In genomic region chr9:52355187-52355982, GRCm38 (mm10) we compare ENCODE assay signal across 31 mouse cellular contexts.
"Had no signal": no experiment of that assay in that cellular context is flagged by ENCODE, and none has a peak within 500 bp of the region (broad histone marks: within the 10 kb centered on the region; RNA-seq: fewer than 3 reads in every experiment).

No protein-coding gene starts in this region.

- H3K9ac ChIP-seq: limb, embryonic 12.5 days; limb, embryonic 13.5 days; limb, embryonic 15.5 days; liver, embryonic 12.5 days; liver, embryonic 13.5 days; liver, embryonic 14.5 days; liver, embryonic 15.5 days; liver, postnatal 0 days; lung, embryonic 15.5 days; midbrain, embryonic 12.5 days; midbrain, embryonic 13.5 days; midbrain, embryonic 15.5 days; neural tube, embryonic 12.5 days; neural tube, embryonic 13.5 days had no signal

- H3K4me1 ChIP-seq: limb, embryonic 10.5 days; limb, embryonic 12.5 days; limb, embryonic 13.5 days; limb, embryonic 15.5 days; liver, embryonic 15.5 days; lung, embryonic 15.5 days; midbrain, embryonic 10.5 days; midbrain, embryonic 12.5 days; neural tube, embryonic 12.5 days had no signal

- H3K27me3 ChIP-seq: limb, embryonic 12.5 days; limb, embryonic 13.5 days; limb, embryonic 15.5 days; liver, embryonic 12.5 days; liver, embryonic 13.5 days; liver, embryonic 15.5 days; lung, embryonic 15.5 days; megakaryocyte, embryonic 14.5 days; midbrain, embryonic 12.5 days; midbrain, embryonic 13.5 days; midbrain, embryonic 15.5 days; neural tube, embryonic 12.5 days; neural tube, embryonic 13.5 days had no signal

- H3K27ac ChIP-seq: limb, embryonic 10.5 days; limb, embryonic 12.5 days; limb, embryonic 13.5 days; limb, embryonic 15.5 days; liver, embryonic 12.5 days; liver, embryonic 13.5 days; liver, embryonic 14.5 days; liver, embryonic 15.5 days; lung, embryonic 15.5 days; macrophage; midbrain, embryonic 10.5 days; midbrain, embryonic 12.5 days; midbrain, embryonic 13.5 days; midbrain, embryonic 15.5 days; neural tube, embryonic 12.5 days; neural tube, embryonic 13.5 days had no signal

- DNase-seq: left cerebral cortex, postnatal 4 days; liver; liver, embryonic 13.5 days; liver, postnatal 0 days; lung, adult 18-20 months; lung, adult 2 months; lung, postnatal 10 days; lung, postnatal 14 days; lung, postnatal 36 days; lung, postnatal 4 days; midbrain, embryonic 14.5 days had no signal

- H3K36me3 ChIP-seq: limb, embryonic 10.5 days; limb, embryonic 12.5 days; limb, embryonic 13.5 days; limb, embryonic 15.5 days; liver, embryonic 12.5 days; liver, embryonic 13.5 days; liver, embryonic 15.5 days; lung, embryonic 15.5 days; midbrain, embryonic 10.5 days; midbrain, embryonic 12.5 days; midbrain, embryonic 13.5 days; midbrain, embryonic 15.5 days; neural tube, embryonic 12.5 days; neural tube, embryonic 13.5 days had no signal

- H3K4me2 ChIP-seq: limb, embryonic 12.5 days; limb, embryonic 13.5 days; limb, embryonic 15.5 days; liver, embryonic 11.5 days; liver, embryonic 12.5 days; liver, embryonic 13.5 days; liver, embryonic 15.5 days; lung, embryonic 15.5 days; midbrain, embryonic 11.5 days; midbrain, embryonic 12.5 days; midbrain, embryonic 13.5 days; midbrain, embryonic 15.5 days; neural tube, embryonic 12.5 days; neural tube, embryonic 13.5 days had no signal

- H3K9me3 ChIP-seq: limb, embryonic 10.5 days; limb, embryonic 12.5 days; limb, embryonic 13.5 days; limb, embryonic 15.5 days; liver, embryonic 12.5 days; liver, embryonic 13.5 days; liver, embryonic 15.5 days; lung, embryonic 15.5 days; megakaryocyte, embryonic 14.5 days; midbrain, embryonic 10.5 days; midbrain, embryonic 12.5 days; midbrain, embryonic 13.5 days; midbrain, embryonic 15.5 days; neural tube, embryonic 12.5 days; neural tube, embryonic 13.5 days had no signal

- H3K4me3 ChIP-seq: limb, embryonic 10.5 days; limb, embryonic 12.5 days; limb, embryonic 13.5 days; limb, embryonic 15.5 days; liver, embryonic 12.5 days; liver, embryonic 13.5 days; liver, embryonic 15.5 days; lung, embryonic 15.5 days; midbrain, embryonic 10.5 days; midbrain, embryonic 12.5 days; midbrain, embryonic 13.5 days; midbrain, embryonic 15.5 days; myocyte; neural tube, embryonic 12.5 days; neural tube, embryonic 13.5 days had no signal

- ATAC-seq: liver, embryonic 12.5 days; liver, postnatal 0 days; midbrain, embryonic 13.5 days; midbrain, embryonic 15.5 days; midbrain, embryonic 16.5 days had no signal
